Mouse (Mus musculus) intestine, embryonic 16.5 days (tissue): ENCODE results near the gene Il25. TPM values are rescaled to one million over a fixed set of nuclear protein-coding genes. Genes with fewer than 3 reads are reported as not detected.

ENCODE experiments used
- ATAC-seq: fragments of 200-750 bp; cut with Nextera tagmentation; 2 replicates; pipeline ENCODE4 v1.8.0; 2017; ENCODE audit warnings: moderate TSS enrichment, moderate library complexity
- H3K27ac ChIP-seq: fragments of 300-500 bp; sonication (generic); 2 replicates; pipeline ENCODE4 v1.5.1; 2014; ENCODE audit warnings: mild to moderate bottlenecking, low read length
- H3K27me3 ChIP-seq: fragments of 300-500 bp; sonication (generic); replicated peaks from 2 replicates; pipeline ENCODE4 v1.6.1; 2014; ENCODE audit warnings: low read length, control low read depth, mixed read lengths; ENCODE audit not compliant: control insufficient read depth, insufficient read depth
- H3K36me3 ChIP-seq: fragments of 300-500 bp; sonication (generic); 2 replicates; pipeline ENCODE4 v1.6.1; 2014; ENCODE audit warnings: low read length, control low read depth; ENCODE audit not compliant: control insufficient read depth, insufficient read depth
- H3K4me1 ChIP-seq: fragments of 300-500 bp; sonication (generic); 2 replicates; pipeline ENCODE4 v1.6.1; 2014; ENCODE audit warnings: low read length, control low read depth, mixed read lengths; ENCODE audit not compliant: control insufficient read depth, insufficient read depth
- H3K4me2 ChIP-seq: fragments of 300-500 bp; sonication (generic); 2 replicates; pipeline ENCODE4 v1.6.1; 2014; ENCODE audit warnings: low read depth, low read length, control low read depth
- H3K4me3 ChIP-seq: fragments of 300-500 bp; sonication (generic); 2 replicates; pipeline ENCODE4 v1.5.1; 2014; ENCODE audit warnings: mild to moderate bottlenecking, low read length
- H3K9ac ChIP-seq: fragments of 300-500 bp; sonication (generic); 2 replicates; pipeline ENCODE4 v1.6.1; 2014; ENCODE audit warnings: low read depth, low read length
- H3K9me3 ChIP-seq: fragments of 300-500 bp; sonication (generic); 2 replicates; pipeline ENCODE4 v1.6.1; 2016; ENCODE audit warnings: low read length, control low read depth; ENCODE audit not compliant: control insufficient read depth
- WGBS: fragments of 180-500 bp; shearing (Covaris S2); extraction: QIAGEN DNeasy Blood & Tissue Kit; methylation state at CpG from one replicate; pipeline ENCODE4 v1.1.7; 2014; 5-methylcytosine and 5-hydroxymethylcytosine counted together
- polyA plus RNA-seq: library from polyadenylated mRNA; unstranded; fragments of >200 nt; fragmentation: Nextera tagmentation; extraction: Ambion mirVana; gene quantifications from 2 replicates; pipeline ENCODE4 v1.2.1, GENCODE M21; 2015

Gene Il25
- polyA plus RNA-seq, 1 experiment from 2014 or later = not detected

DNA sequence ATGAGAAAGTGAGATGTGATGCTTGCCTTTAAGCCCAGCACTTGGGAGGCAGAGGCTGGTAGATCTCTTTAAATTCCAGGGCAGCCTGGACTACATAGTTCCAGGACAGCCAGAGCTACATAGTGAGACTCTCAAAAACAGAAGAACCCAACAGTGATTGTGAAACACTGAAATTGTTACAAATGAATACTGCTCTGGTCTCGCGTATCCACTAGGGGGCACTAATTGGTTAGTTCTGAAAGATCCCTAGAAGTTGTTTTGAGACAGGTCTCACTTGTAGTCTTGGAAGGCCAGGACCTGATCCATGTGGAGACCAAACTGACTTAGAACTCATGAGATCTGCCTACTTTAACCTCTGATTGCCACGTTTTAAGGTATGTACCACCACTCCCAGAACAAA lies 32.1 kb upstream of the Il25 start:
- Histone ChIP-seq H3K27ac (no peak overlapping the region), H3K4me3 (no peak overlapping the region), H3K27me3 (no peaks in the 10 kb centered on the region), H3K9me3 (no peaks in the 10 kb centered on the region), H3K4me2 (no peak overlapping the region), H3K4me1 (0 out of 2 replicates have a peak, but pooled peaks cover 4% of the 10 kb centered on the region), H3K9ac (no peak overlapping the region), H3K36me3 (peaks cover 11% of the 10 kb centered on the region; the same call in 1 of the 2 replicates)
- WGBS = 4% methylated on average over 3 of the region's 3 CpGs
- ATAC-seq = peak; percentile 59

DNA sequence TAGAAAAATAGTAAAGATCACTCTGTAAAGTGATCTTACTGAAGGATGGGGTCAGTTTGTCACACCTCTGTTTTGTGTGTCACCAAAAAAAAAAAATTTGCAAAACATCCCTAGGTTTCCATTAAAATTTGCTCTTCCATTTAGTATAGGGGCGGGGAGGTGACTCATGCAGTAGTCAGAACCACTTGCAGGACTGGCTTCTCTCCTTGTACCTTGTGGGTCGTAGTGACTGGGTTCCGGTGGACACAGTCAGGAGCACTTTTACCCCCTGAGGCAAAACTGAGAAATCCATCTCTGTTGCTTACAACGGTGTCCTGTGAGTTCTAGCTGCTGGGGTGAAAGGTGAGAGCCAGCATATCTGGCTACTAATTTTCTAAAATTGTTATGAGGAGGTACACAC lies 28.9 kb upstream of the Il25 start:
- no peak overlapping the region for H3K27ac ChIP-seq
- WGBS = 91% methylated on average over 4 of the region's 4 CpGs
- no peak overlapping the region for H3K4me2 ChIP-seq
- no peaks in the 10 kb centered on the region for H3K36me3 ChIP-seq
- H3K4me1 ChIP-seq = no peaks in the 10 kb centered on the region
- H3K9me3 ChIP-seq = no peaks in the 10 kb centered on the region
- no peak for ATAC-seq
- no peak overlapping the region for H3K4me3 ChIP-seq
- no peaks in the 10 kb centered on the region for H3K27me3 ChIP-seq
- H3K9ac ChIP-seq = no peak overlapping the region

GRCm38 (mm10) chr14:54908682-54909081 lies 23.8 kb upstream of the Il25 start:
- Histone ChIP-seq H3K27me3 (peaks cover 4% of the 10 kb centered on the region; the same call in 1 of the 2 replicates), H3K27ac (no peak overlapping the region), H3K9me3 (no peaks in the 10 kb centered on the region), H3K4me2 (no peak overlapping the region), H3K36me3 (no peaks in the 10 kb centered on the region), H3K9ac (no peak overlapping the region), H3K4me1 (peaks cover 14% of the 10 kb centered on the region), H3K4me3 (no peak overlapping the region)
- no peak for ATAC-seq
- 75% methylated on average over 7 of the region's 7 CpGs for WGBS

DNA sequence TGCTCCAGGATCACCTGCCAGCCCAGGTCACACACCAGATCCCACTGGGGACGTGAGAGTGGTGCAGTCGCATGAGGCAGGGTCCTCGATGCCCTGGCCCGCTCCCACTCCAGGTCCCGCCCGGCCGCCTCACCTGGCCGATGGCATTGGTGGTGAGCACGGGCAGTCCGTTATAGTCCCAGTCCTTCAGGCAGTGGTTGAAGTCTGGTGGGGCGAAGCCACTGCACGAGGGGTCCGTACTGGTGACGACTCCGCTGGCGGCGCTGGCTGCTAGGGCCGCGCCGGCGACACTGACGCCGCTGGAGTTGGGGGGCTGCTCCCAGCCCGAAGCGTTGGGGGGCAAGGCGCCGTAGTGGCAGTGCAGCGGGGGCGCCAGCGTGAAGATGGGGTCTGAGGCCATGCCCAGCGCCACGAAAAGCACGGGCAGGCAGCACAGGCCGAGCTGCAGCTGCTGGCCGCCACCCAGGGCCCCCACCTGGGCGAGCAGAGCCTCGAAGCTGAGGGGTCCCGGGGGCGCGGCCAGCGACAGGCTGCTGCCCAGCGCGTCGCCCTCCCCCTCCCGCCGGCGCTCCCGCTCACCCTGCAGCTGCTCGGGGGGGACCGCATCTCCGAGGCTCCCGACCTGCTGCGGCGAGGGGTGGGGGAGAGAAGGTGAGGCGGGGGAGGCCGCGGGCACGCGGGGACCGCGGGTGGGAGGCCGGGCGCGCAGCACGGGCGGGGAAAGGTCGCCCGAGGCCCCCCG lies 20.2 kb upstream of the Il25 start:
- peak overlapping the region; percentile 89 for H3K9ac ChIP-seq
- H3K4me2 ChIP-seq = peak overlapping the region; percentile 97
- peak overlapping the region; percentile 89 for H3K4me3 ChIP-seq
- peaks cover 4% of the 10 kb centered on the region; the same call in 1 of the 2 replicates for H3K27me3 ChIP-seq
- H3K27ac ChIP-seq = peak overlapping the region; percentile 80
- 2% methylated on average over 59 of the region's 69 CpGs for WGBS
- H3K4me1 ChIP-seq = peaks cover 14% of the 10 kb centered on the region
- no peaks in the 10 kb centered on the region for H3K36me3 ChIP-seq
- no peaks in the 10 kb centered on the region for H3K9me3 ChIP-seq
- peak; percentile 68 for ATAC-seq

- H3K9ac ChIP-seq = peak within 1 kb of the TSS; percentile 89
- 0% methylated on average over 28 of the region's 28 CpGs for WGBS
- peaks cover 14% of the 10 kb centered on the region for H3K4me1 ChIP-seq
- peak within 1 kb of the TSS; percentile 97 for H3K4me2 ChIP-seq
- peak within 1 kb of the TSS; percentile 80 for H3K27ac ChIP-seq
- no peaks in the 10 kb centered on the region for H3K9me3 ChIP-seq
- ATAC-seq = peak; percentile 92
- no peaks in the 10 kb centered on the region for H3K36me3 ChIP-seq
- peaks cover 4% of the 10 kb centered on the region; the same call in 1 of the 2 replicates for H3K27me3 ChIP-seq
- peak within 1 kb of the TSS; percentile 89 for H3K4me3 ChIP-seq
Observed at GRCm38 (mm10) chr14:54912886-54913285, 19.6 kb upstream of the Il25 start, which contains the start of gene Slc22a17. Slc22a17 (minus strand) TSS chr14:54913132.

- H3K9me3 ChIP-seq = no peaks in the 10 kb centered on the region
- H3K4me3 ChIP-seq = peak overlapping the region; percentile 89
- peak overlapping the region; percentile 89 for H3K9ac ChIP-seq
- 13% methylated on average over 10 of the region's 10 CpGs for WGBS
- no peaks in the 10 kb centered on the region for H3K36me3 ChIP-seq
- peak overlapping the region; percentile 97 for H3K4me2 ChIP-seq
- peak overlapping the region; percentile 37 for H3K27ac ChIP-seq
- H3K27me3 ChIP-seq = peaks cover 4% of the 10 kb centered on the region; the same call in 1 of the 2 replicates
- H3K4me1 ChIP-seq = peaks cover 14% of the 10 kb centered on the region
- ATAC-seq = peak; percentile 10; the same call in 1 of the 2 replicates
Observed at GRCm38 (mm10) chr14:54913343-54913742, 19.2 kb upstream of the Il25 start.

DNA sequence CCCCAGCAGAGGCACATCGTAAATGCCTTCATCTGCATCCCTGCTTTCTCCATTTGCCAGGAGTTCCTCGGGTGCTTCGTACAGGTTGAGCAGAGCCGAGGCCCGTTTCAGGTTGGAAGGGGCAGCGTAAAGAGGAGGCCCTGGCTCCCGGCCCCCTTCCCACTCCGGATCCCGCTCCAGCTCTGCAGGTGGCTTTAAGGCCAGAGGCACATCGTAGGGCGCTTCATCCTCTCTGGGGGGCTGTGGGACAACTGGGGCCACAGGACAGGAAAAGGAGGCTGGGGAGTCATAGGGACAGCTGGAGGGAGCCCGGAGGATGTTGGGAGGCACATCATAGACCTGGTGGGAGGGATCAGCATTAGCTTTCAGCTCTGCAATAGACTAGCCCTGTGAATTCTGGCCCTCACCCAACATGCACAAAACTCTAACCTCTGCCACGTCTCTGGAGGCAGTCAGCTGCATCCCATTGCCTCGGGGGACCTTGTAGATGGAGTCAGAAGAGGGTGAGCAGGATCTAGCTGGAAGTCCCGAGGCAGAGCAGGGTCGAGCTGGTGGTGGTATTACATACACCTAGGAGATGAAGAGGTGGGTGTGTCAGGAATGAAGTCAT lies 12.3 kb upstream of the Il25 start:
- Histone ChIP-seq H3K27me3 (no peaks in the 10 kb centered on the region), H3K4me3 (no peak overlapping the region), H3K4me2 (no peak overlapping the region), H3K36me3 (peaks cover 4% of the 10 kb centered on the region; the same call in 1 of the 2 replicates), H3K27ac (no peak overlapping the region), H3K9ac (no peak overlapping the region), H3K4me1 (peaks cover 5% of the 10 kb centered on the region), H3K9me3 (no peaks in the 10 kb centered on the region)
- ATAC-seq = no peak
- WGBS = 91% methylated on average over 16 of the region's 16 CpGs

- peak overlapping the region; percentile 89 for H3K9ac ChIP-seq
- no peaks in the 10 kb centered on the region; the same call in 1 of the 2 replicates for H3K27me3 ChIP-seq
- peaks cover 2% of the 10 kb centered on the region; the same call in 1 of the 2 replicates for H3K36me3 ChIP-seq
- no peaks in the 10 kb centered on the region for H3K9me3 ChIP-seq
- peak; percentile 57 for ATAC-seq
- 27% methylated on average over 7 of the region's 7 CpGs for WGBS
- peak overlapping the region; percentile 99 for H3K27ac ChIP-seq
- peak overlapping the region; percentile 63 for H3K4me3 ChIP-seq
- peak overlapping the region; percentile 93 for H3K4me2 ChIP-seq
- H3K4me1 ChIP-seq = peaks cover 24% of the 10 kb centered on the region
Observed at GRCm38 (mm10) chr14:54924641-54925348, 7.7 kb upstream of the Il25 start.
